Mouse (Mus musculus): ENCODE data around the gene Hist3h2ba. TPM values are rescaled to one million over a fixed set of nuclear protein-coding genes. Genes with fewer than 3 reads are reported as not detected.

Hist3h2ba gene
- polyA plus RNA-seq, 1 experiment from 2014 or later, result 262 TPM

DNA sequence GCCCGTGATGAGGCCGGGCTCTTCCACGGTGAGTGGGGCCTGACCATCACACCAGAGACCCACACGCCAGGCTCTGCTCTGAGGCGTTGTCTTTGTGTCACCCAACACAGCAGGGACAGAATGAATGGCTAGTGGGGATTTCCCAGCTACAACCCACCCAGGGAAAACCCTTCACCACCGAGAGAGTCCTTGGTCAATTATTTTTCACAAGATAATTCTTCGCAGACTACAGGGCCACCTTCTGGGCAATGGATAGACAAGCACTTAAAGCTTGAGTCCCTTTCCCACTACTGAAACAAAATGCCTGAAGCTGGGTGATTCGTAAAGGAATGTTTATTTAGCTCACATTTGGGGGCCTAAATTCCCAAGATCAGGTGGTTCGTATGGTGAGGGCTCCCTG, 26.3 kb upstream of the Hist3h2ba start:
- H3K27me3 ChIP-seq (replicated peaks), result no peaks in the 10 kb centered on the region
- H3K4me3 ChIP-seq (replicated peaks), result no peak overlapping the region
- H3K36me3 ChIP-seq, result no peaks in the 10 kb centered on the region
- no peaks in the 10 kb centered on the region for H3K9me3 ChIP-seq (replicated peaks)
- H3K4me1 ChIP-seq, result no peaks in the 10 kb centered on the region
- no peak overlapping the region for H3K9ac ChIP-seq (replicated peaks)
- no peak overlapping the region for H3K27ac ChIP-seq (replicated peaks)
- ATAC-seq (ENCODE audit: low FRiP score), result no peak
- no peak overlapping the region for H3K4me2 ChIP-seq
- 85% methylated on average over 9 of the region's 9 CpGs for WGBS

DNA sequence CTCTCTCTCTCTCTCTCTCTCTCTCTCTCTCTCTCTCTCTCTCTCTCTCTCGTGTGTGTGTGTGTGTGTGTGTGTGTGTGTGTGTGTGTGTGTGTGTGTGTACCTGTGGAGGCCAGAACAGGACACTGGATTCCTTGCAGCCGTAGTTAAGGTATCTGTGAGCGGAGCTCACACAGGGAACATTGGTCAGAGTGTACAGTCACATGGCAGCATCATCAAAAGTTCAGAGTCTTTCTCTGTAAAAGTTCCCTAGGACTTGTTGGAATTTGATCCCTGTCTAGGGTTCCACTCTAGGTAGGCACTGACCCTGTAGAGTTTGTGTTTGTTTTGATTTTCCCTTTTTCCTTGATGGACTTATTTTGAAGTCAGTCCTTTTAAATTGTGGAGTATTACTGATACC, 22.1 kb upstream of the Hist3h2ba start:
- Histone ChIP-seq H3K9me3 (replicated peaks) (no peaks in the 10 kb centered on the region), H3K27ac (replicated peaks) (no peak overlapping the region), H3K27me3 (replicated peaks) (no peaks in the 10 kb centered on the region), H3K4me3 (replicated peaks) (no peak overlapping the region), H3K36me3 (peaks cover 7% of the 10 kb centered on the region), H3K4me1 (peaks cover 7% of the 10 kb centered on the region; the same call in 1 of the 2 replicates), H3K9ac (replicated peaks) (no peak overlapping the region), H3K4me2 (no peak overlapping the region)
- no peak for ATAC-seq (ENCODE audit: low FRiP score)
- 97% methylated on average over 2 of the region's 3 CpGs for WGBS

DNA sequence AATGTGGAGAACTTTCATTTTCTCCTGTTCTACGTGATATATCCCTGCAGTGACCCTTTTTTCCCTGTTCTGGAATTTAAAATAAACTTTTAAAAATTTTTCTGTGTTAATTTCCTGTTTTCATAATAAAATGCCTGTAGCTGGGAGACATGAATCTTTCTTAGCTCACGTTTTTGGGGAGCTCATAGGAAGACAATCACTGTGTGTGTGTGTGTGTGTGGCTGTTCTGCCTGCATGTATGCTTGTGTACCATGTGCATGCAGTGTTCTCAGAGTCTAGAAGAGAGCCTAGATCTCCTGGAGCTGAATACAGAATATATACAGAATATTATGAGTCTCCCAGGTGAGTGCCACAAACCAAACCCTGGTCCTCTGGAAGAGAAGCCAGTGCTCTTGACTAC, 21.7 kb upstream of the Hist3h2ba start:
- Histone ChIP-seq H3K4me2 (no peak overlapping the region), H3K36me3 (peaks cover 11% of the 10 kb centered on the region), H3K9ac (replicated peaks) (no peak overlapping the region), H3K4me3 (replicated peaks) (no peak overlapping the region), H3K4me1 (peaks cover 7% of the 10 kb centered on the region; the same call in 1 of the 2 replicates), H3K27me3 (replicated peaks) (no peaks in the 10 kb centered on the region), H3K9me3 (replicated peaks) (no peaks in the 10 kb centered on the region), H3K27ac (replicated peaks) (no peak overlapping the region)
- 81% methylated on average over 2 of the region's 2 CpGs for WGBS
- no peak for ATAC-seq (ENCODE audit: low FRiP score)

DNA sequence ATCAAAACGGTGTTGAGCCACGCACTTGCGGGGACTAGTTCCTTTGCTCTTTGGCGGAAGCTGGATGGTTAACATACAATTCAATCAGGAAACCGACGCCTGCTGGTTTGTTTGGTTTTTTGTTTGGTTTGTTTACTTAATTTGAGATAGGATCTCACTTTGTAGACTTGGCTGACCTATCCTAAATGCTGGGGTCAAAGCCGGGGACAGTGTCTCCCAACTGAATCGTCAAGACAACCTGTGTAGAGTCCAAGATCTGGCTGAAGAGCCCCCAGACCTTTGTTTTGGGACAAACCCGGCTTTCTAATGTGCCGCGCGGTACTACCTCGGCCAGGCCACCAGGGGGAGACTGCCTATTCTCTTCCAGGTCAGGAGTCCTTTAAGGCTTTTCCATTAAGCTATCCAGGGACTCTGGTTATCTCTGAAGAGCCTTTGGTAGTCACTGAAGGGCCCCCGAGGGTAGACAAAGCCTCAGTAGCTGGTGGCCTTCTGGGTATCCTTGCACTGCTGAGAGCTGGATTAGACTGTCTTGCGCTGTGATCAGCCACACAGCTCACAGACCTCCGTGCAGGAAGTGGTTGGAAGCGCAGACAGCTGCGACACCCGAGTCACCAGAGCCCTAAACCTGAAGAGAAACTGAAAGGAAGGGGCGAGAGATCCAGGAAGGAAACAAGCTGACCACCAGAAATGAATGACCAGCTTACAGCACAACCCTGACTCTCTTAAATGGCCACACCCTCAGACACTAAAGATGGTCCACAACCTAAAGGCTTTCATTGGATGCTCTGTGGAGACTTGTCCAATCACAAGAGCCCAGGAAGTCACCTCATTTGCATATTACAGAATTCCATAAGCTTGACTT, 20.7 kb upstream of the Hist3h2ba start:
- 0 out of 2 replicates have a peak overlapping the region, but pooled peaks have one; percentile 9 for H3K4me3 ChIP-seq (replicated peaks)
- H3K27ac ChIP-seq (replicated peaks), result peak overlapping the region; percentile 58
- ATAC-seq (ENCODE audit: low FRiP score), result peak; percentile 76; the same call in 1 of the 2 replicates
- H3K27me3 ChIP-seq (replicated peaks), result no peaks in the 10 kb centered on the region
- peak overlapping the region; percentile 39 for H3K4me2 ChIP-seq
- H3K36me3 ChIP-seq, result peaks cover 21% of the 10 kb centered on the region
- H3K9me3 ChIP-seq (replicated peaks), result no peaks in the 10 kb centered on the region
- 0 out of 2 replicates have a peak overlapping the region, but pooled peaks have one; percentile 20 for H3K9ac ChIP-seq (replicated peaks)
- peaks cover 7% of the 10 kb centered on the region; the same call in 1 of the 2 replicates for H3K4me1 ChIP-seq
- WGBS, result 37% methylated on average over 20 of the region's 20 CpGs

DNA sequence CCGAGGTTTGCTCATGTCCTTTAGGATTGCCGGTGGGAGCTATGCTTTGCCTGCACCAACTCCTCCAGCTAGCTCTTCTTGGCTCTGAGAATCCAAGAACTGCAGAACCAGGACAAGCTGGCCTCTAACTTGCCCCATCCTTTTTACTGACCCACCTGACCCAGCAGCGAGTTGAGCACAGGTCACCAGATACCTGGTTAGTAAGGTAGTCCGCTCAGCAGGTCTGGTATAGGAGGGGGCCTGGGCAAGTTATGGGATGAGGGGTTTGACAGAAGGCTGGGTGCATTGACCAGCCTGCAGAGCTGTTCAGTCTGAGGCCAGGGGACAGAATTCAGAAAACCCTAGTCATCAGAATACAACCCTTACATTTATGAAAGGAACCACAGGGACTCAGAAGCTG, 19.7 kb upstream of the Hist3h2ba start:
- 82% methylated on average over 3 of the region's 4 CpGs for WGBS
- Histone ChIP-seq H3K27ac (replicated peaks) (no peak overlapping the region), H3K9ac (replicated peaks) (no peak overlapping the region), H3K9me3 (replicated peaks) (no peaks in the 10 kb centered on the region), H3K4me1 (peaks cover 7% of the 10 kb centered on the region; the same call in 1 of the 2 replicates), H3K36me3 (peaks cover 31% of the 10 kb centered on the region), H3K4me3 (replicated peaks) (no peak overlapping the region), H3K4me2 (no peak overlapping the region), H3K27me3 (replicated peaks) (no peaks in the 10 kb centered on the region)
- ATAC-seq (ENCODE audit: low FRiP score), result no peak

DNA sequence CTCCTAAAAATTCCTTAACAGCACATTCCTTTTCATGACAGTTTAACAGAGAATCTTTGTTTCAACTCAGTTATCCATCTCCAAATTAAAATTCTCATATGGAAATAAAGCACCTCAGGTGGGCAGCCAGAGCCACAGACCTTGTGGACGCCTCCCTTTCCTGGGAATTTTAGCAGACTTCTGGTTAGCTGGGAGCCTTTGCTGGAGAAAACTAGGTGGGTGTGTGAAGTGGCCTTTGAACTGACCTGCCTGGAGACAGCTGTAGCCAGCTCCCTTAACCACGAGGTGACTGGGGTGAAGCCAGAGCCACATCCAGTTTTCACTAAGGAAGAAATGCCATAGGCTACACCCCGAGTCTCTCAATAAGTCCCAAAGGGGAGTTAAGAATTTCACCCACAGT, 19.1 kb upstream of the Hist3h2ba start:
- 58% methylated on average over 3 of the region's 3 CpGs for WGBS
- no peaks in the 10 kb centered on the region for H3K27me3 ChIP-seq (replicated peaks)
- no peak for ATAC-seq (ENCODE audit: low FRiP score)
- peaks cover 7% of the 10 kb centered on the region; the same call in 1 of the 2 replicates for H3K4me1 ChIP-seq
- H3K4me2 ChIP-seq, result no peak overlapping the region
- H3K27ac ChIP-seq (replicated peaks), result no peak overlapping the region
- no peak overlapping the region for H3K9ac ChIP-seq (replicated peaks)
- no peak overlapping the region for H3K4me3 ChIP-seq (replicated peaks)
- H3K36me3 ChIP-seq, result peaks cover 37% of the 10 kb centered on the region
- H3K9me3 ChIP-seq (replicated peaks), result no peaks in the 10 kb centered on the region

DNA sequence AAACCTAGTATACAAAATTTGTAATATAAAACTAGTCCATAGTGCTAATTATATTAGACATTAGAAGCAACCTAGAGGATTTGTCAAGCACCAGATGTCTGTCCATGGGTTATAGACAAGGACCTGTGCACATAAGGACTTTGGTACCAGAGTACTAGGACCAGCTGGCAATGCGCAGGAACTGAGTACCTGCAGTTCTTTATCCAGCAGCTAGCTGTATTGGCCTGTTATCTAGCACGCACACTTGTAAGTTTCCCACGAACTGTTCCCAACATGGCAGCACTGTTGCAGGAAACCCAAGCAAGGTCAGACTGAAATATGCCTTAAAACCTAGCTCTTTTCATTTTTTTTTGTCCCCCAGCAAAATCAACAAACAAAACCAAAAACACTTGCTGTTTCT, 18.5 kb upstream of the Hist3h2ba start:
- H3K4me3 ChIP-seq (replicated peaks), result no peak overlapping the region
- no peaks in the 10 kb centered on the region for H3K27me3 ChIP-seq (replicated peaks)
- H3K36me3 ChIP-seq, result peaks cover 40% of the 10 kb centered on the region
- ATAC-seq (ENCODE audit: low FRiP score), result no peak
- no peaks in the 10 kb centered on the region for H3K9me3 ChIP-seq (replicated peaks)
- H3K9ac ChIP-seq (replicated peaks), result no peak overlapping the region
- no peak overlapping the region for H3K27ac ChIP-seq (replicated peaks)
- H3K4me2 ChIP-seq, result no peak overlapping the region
- 93% methylated on average over 3 of the region's 3 CpGs for WGBS
- H3K4me1 ChIP-seq, result peaks cover 10% of the 10 kb centered on the region; the same call in 1 of the 2 replicates

DNA sequence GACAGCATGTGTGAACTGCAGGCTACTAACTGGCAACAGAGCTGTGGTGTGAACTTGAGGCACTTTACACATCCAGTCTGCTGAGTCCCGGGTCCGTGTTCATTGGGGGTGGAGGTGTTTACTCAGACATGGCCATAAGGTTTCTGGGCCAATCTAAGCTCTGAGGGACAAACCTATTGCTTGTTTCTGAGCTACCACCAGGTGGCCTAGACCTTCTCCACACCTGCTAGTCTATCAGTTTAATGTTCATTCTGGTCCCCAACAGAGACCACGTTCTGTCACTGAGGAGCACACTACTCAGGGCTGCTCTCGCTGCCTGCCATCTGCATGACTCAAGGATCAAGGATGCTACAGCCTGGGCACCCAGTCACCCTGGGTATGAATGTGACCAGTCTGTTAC, 17.1 kb upstream of the Hist3h2ba start:
- 72% methylated on average over 4 of the region's 4 CpGs for WGBS
- Histone ChIP-seq H3K4me2 (no peak overlapping the region), H3K27ac (replicated peaks) (no peak overlapping the region), H3K36me3 (peaks cover 52% of the 10 kb centered on the region), H3K4me1 (peaks cover 21% of the 10 kb centered on the region), H3K27me3 (replicated peaks) (no peaks in the 10 kb centered on the region), H3K9me3 (replicated peaks) (no peaks in the 10 kb centered on the region), H3K9ac (replicated peaks) (no peak overlapping the region), H3K4me3 (replicated peaks) (no peak overlapping the region)
- ATAC-seq (ENCODE audit: low FRiP score), result no peak

DNA sequence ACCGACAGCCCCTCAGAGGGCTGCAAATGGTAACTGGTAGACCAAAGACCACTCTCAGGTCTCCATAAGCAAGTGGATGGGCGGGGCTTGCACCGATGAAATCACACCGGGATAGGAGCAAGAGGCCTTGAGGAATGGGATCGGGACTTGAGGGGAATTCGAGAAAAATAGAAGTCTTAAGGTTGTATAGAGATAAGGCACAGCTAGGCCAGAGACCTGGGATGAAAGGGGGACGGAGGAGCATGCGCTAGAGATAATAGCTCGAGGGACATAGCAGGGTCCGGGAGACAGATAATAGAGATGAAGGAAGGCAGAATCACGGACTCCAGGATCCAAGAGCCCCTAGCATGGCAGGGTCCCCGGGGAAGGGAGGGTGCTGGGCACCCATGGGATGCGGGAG, 10.8 kb upstream of the Hist3h2ba start:
- H3K27me3 ChIP-seq (replicated peaks), result no peaks in the 10 kb centered on the region
- H3K4me3 ChIP-seq (replicated peaks), result peak overlapping the region; percentile 63
- H3K4me1 ChIP-seq, result peaks cover 35% of the 10 kb centered on the region
- H3K27ac ChIP-seq (replicated peaks), result peak overlapping the region; percentile 92
- no peaks in the 10 kb centered on the region for H3K9me3 ChIP-seq (replicated peaks)
- no peak for ATAC-seq (ENCODE audit: low FRiP score)
- peak overlapping the region; percentile 99 for H3K9ac ChIP-seq (replicated peaks)
- H3K36me3 ChIP-seq, result peaks cover 37% of the 10 kb centered on the region
- WGBS, result under 1% methylated on average over 13 of the region's 13 CpGs
- H3K4me2 ChIP-seq, result peak overlapping the region; percentile 75

DNA sequence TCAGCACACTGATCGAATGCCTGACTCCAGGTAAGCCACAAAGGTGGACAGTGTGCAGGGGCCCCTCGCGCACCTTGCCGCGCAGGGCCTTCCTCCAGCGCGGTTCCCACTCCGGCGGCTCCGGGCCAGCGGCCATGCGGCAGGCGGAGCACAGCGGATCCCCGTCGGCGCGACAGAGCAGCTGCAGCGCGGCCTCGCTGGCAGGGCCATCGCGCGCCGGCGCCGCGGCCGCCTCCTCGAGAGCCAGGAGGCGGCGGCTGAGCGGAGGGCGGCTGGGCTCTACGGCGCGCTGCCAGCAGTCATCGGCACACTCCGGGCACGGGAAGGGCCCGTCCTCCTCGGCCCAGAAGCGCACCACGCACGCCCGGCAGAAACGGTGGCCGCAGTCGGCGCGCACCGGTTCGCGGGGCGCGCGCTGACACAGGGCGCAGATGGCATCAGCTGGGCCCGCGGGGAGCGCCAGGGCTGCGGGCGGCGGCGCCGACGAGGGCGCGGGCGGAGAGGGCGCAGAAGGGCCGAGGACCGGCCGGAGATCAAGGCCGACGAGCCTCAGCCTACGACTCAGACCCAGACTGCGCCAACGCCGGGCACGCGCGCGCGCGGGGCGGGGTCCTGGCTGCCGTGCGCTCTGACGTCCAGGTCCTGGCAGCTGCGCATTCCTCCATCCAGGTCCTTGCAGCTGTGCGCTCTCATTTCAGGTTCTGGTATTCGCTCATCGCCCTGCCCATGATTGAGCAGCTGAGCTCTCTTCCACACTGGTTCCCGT, 10.2 kb upstream of the Hist3h2ba start, which contains the start of gene Rnf187:
TSS of gene Rnf187 (minus strand) at position 595 of the 766 bp plus-strand sequence.
- WGBS, result under 1% methylated on average over 95 of the region's 95 CpGs
- ATAC-seq (ENCODE audit: low FRiP score), result peak; percentile 94
- Histone ChIP-seq H3K4me2 (peak within 1 kb of the TSS; percentile 75), H3K9ac (replicated peaks) (peak within 1 kb of the TSS; percentile 99), H3K9me3 (replicated peaks) (no peaks in the 10 kb centered on the region), H3K27ac (replicated peaks) (peak within 1 kb of the TSS; percentile 92), H3K4me1 (peaks cover 38% of the 10 kb centered on the region), H3K27me3 (replicated peaks) (no peaks in the 10 kb centered on the region), H3K36me3 (peaks cover 31% of the 10 kb centered on the region), H3K4me3 (replicated peaks) (peak within 1 kb of the TSS; percentile 63)

DNA sequence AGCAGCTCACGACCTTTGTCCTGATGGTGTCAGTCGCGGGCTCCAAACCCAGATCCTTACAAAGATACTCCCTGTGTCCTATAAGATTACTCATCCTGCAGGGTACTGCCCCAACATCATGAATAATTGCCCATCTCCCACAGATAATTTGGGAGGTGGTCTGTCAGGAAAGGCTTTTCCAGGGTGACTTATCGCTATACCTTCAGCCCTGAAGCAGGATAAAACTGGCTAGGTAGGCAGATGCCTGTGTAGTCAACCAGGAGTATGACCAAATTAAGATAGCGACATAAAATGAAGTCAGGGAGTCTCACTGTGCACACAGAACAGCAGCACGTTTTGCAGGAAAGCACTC, 9.7 kb upstream of the Hist3h2ba start:
- WGBS, result 12% methylated on average over 6 of the region's 6 CpGs
- peak overlapping the region; percentile 63 for H3K4me3 ChIP-seq (replicated peaks)
- peak overlapping the region; percentile 92 for H3K27ac ChIP-seq (replicated peaks)
- peak overlapping the region; percentile 75 for H3K4me2 ChIP-seq
- no peaks in the 10 kb centered on the region for H3K27me3 ChIP-seq (replicated peaks)
- ATAC-seq (ENCODE audit: low FRiP score), result peak; percentile 38; the same call in 1 of the 2 replicates
- peaks cover 43% of the 10 kb centered on the region for H3K4me1 ChIP-seq
- H3K9ac ChIP-seq (replicated peaks), result peak overlapping the region; percentile 50
- H3K9me3 ChIP-seq (replicated peaks), result no peaks in the 10 kb centered on the region
- peaks cover 25% of the 10 kb centered on the region for H3K36me3 ChIP-seq

Data from neural tube, embryonic 15.5 days (tissue).